Mouse (Mus musculus): ENCODE results near the gene Gpr19.

Gpr19 gene

DNA sequence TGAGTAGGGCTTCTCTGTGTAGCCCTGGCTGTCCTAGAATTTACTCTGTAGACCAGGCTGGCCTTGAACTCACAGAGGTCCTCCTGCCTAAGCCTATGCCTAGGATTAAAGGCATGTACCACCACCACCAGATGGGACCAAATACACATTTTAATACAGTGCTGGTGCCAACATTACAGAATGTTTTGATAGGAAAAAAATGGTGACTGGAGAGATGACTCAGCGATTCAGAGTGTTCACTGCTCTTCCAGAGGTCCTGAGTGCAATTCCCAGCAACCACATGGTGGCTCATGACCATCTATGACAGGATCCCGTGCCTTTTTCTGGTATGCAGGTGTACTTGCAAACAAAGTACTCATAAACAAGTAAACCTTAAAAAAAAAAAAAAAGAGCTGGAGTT is 48.9 kb downstream of the Gpr19 start:
- DNase-seq (ENCODE audit: extremely low read depth, low read depth): no peak

GRCm38 (mm10) chr6:134848197-134848890 is 50.0 kb downstream of the Gpr19 start:
- DNase-seq (ENCODE audit: extremely low read depth, low read depth): peak; percentile 26

DNA sequence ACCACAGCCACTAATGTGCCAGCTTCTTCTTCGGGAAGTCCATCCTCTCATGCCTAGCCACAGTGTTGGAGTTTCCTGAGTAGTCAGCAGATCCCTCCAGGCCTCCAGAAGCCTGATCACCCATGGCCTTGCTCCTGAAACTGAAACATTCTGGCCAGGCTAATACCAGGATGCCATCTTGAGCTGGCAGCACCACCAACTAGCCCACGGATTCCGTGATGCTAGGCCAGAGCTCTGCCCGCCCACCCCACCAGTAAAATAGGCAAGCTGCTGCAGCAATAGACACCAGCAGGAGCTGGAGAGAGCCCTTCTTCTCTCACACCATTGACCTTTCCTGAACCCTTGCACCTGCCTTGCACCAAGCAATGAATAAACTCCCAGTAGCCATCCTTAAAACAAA is 50.8 kb downstream of the Gpr19 start:
- DNase-seq (ENCODE audit: extremely low read depth, low read depth): no peak

DNA sequence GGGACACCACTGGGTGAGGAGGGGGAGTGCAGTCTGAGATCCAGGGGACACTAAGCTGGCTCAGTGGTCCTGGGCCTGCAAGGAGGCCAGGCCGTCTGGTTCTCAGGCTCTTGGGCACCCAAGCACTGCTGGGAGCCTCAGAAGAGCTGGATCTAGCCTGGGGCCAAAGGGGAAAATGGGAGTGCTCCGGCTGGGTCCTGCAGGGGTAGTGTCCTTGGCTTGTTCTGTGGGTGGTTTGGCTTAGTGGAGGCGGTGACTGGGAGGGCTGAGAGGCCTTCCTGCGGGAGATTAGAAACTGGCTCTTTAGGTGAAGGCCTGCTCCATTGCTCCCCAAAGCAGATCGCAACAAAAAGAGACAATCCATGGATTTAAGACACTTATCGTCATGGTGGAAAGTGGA is 52.1 kb downstream of the Gpr19 start:
- no peak for DNase-seq (ENCODE audit: extremely low read depth, low read depth)

- DNase-seq (ENCODE audit: extremely low read depth, low read depth): no peak
Observed at GRCm38 (mm10) chr6:134845726-134846125, 52.7 kb downstream of the Gpr19 start.

GRCm38 (mm10) chr6:134840346-134840745 is 58.0 kb downstream of the Gpr19 start:
- DNase-seq (ENCODE audit: extremely low read depth, low read depth): no peak

DNA sequence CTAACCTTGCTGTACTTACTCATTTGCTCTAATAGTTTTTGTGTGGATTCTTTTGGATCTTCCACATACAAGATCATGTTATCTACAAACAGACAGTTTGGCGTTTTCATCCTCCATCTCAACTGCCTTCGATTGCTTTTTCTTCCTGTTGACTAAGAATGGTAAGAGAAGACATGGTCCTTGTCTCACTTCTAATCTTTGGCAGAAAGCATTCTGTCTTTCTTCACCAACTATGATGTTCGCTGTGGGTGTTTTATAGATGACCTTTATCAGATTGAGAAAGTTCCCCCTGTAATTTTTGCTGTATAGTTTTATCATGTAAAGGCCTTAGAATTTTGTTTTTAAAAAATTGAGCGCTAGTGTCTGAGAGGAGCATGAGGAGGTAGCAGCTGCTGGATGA is 60.3 kb downstream of the Gpr19 start:
- DNase-seq (ENCODE audit: extremely low read depth, low read depth): no peak

- DNase-seq (ENCODE audit: extremely low read depth, low read depth): no peak
Observed at GRCm38 (mm10) chr6:134834585-134835251, 63.7 kb downstream of the Gpr19 start.

DNA sequence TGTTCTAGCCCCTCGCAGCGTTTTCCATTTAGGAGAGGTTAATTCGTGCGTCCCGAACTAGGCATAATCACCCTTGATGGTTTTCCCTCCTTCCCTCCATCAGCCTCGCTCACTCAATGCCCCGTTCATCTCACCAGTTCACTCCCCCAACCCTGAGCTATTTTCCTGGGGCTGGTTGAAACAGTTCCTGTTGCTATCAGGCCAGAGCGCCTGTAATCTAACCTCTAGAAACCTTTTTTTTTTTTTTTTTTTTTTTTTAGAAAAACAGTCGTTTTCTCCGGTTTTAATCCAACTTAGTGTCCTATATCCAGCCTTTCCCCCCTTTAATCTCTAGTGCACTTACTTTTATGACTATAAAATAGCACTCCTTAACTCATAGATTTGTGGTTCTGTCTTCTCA is 67.6 kb downstream of the Gpr19 start:
- DNase-seq (ENCODE audit: extremely low read depth, low read depth): peak; percentile 18

DNA sequence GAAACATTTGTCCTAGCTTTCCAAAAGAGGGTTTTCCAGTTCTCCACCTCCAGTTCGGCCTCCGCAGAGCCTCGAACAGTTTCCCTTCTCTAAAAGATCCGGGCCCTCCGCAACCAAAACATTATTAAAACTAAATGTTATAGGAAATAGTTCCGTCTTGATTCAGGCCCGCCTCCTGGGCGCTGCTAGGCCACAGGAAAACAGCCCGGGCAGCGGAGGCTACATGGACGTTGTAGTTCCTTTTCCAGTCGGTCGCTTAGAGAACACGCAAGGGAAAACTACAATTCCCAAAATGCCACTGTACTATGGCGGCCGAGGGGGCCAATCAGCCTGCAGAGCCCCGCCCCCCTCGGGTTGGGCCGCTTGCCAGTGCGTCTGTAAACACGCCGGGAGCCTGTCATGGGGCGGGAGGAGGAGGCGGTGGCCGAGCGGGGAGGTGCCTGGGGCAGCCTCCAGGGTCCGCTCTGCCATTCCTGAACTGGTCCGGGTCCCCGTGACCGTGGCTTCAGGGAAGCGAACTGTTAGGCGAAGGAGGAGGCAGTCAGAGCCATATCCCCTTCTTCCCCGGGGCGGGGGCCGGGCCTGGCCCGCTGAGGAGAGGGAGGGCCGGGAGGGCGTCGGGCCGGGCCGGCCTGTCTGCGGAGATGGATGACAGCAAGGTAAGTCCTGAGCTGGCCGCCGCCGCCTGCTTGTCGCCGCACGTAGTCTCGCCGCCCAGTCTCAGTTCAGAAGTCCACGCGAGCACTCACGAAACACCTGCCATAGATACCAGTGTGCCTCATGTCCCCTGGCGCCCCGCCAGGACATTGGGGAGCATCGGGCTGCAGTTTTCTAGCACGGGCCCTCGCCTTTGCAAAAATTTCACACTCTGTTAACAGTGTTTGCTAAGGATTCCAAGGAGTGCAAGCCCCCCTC is 68.3 kb downstream of the Gpr19 start, which contains the start of gene Crebl2:
Gene Crebl2, plus strand, starts transcription at position 369 of the 915 bp plus-strand sequence.
- DNase-seq (ENCODE audit: extremely low read depth, low read depth): peak; percentile 98

DNA sequence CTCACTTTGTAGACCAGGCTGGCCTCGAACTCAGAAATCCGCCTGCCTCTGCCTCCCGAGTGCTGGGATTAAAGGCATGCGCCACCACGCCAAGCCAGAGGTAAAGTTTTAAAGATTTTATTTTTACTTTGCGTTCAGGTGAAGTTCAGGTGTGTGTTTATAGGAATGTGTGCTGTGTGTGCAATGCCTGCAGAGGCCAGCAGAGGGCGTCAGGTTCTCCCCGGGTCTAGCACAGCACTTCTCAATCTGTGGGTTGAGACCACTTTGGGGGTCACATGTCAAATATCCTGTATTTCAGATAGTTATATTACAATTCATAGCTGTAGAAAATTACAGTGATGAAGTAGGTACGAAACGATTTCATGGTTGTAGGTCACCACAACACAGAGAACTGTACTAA is 75.5 kb downstream of the Gpr19 start:
- DNase-seq (ENCODE audit: extremely low read depth, low read depth): no peak

- no peak for DNase-seq (ENCODE audit: extremely low read depth, low read depth)
Observed at GRCm38 (mm10) chr6:134820411-134820810, 78.0 kb downstream of the Gpr19 start.

DNA sequence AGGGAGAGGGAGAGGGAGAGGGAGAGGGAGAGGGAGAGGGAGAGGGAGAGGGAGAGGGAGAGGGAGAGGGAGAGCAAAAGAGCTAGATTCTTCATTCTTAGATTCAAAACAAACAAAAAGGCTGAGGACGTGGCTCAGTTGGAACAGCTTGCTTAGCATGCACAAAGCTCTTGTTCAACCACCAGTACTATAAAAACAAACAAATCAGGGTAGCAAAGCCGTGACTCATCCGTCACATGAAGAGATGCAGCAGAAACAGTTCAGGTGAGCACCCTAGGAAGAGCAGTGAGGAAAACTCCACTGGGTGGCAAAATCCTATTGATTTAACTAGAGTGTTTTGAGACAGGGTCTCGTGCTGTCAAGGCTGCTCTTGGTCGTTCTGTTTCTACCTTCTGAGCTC is 78.6 kb downstream of the Gpr19 start:
- no peak for DNase-seq (ENCODE audit: extremely low read depth, low read depth)

Measured in MEL-GATA-1-ER (cell line).